Mouse (Mus musculus): ENCODE measurements around the gene Lifr. TPM values are rescaled to one million over a fixed set of nuclear protein-coding genes. Genes with fewer than 3 reads are reported as not detected.

The Lifr gene
- total and polyA plus RNA-seq, 2 experiments = 134 to 431 TPM

GRCm38 (mm10) chr15:7203606-7204330 lies 113.4 kb downstream of the Lifr start:
- H3K27me3 ChIP-seq (ENCODE audit: control insufficient read depth, insufficient read depth, low read length) = no peaks in the 10 kb centered on the region
- H3K79me2 ChIP-seq (ENCODE audit: control insufficient read depth, insufficient read depth, low read length) = no peaks in the 10 kb centered on the region
- H3K27ac ChIP-seq (replicated peaks; ENCODE audit: insufficient read depth, low read depth, low read length) = peak overlapping the region; percentile 35; the same call in 1 of the 2 replicates
- no peak overlapping the region for H3K9ac ChIP-seq (ENCODE audit: low read depth, low read length)
- no peak overlapping the region for H3K4me3 ChIP-seq (ENCODE audit: insufficient read depth, low read depth, low read length)
- H3K36me3 ChIP-seq (ENCODE audit: control insufficient read depth, insufficient read depth, low read length) = no peaks in the 10 kb centered on the region
- DNase-seq (ENCODE audit: extremely low read depth, low read depth, low spot score) = no peak
- no peaks in the 10 kb centered on the region; the same call in 1 of the 2 replicates for H3K4me1 ChIP-seq (ENCODE audit: control insufficient read depth, insufficient read depth, low read length)
- 60% methylated on average over 9 of the region's 9 CpGs for WGBS
- TF ChIP-seq CTCF (IDR thresholded peaks at IDR 0.05; ENCODE audit: low read depth, low read length) (no peak), POLR2A (IDR thresholded peaks at IDR 0.05; ENCODE audit: extremely low read depth, insufficient read depth, low read length) (no peak)

GRCm38 (mm10) chr15:7204917-7205316 lies 114.5 kb downstream of the Lifr start:
- no peak for DNase-seq (ENCODE audit: extremely low read depth, low read depth, low spot score)
- H3K36me3 ChIP-seq (ENCODE audit: control insufficient read depth, insufficient read depth, low read length) = no peaks in the 10 kb centered on the region
- no peaks in the 10 kb centered on the region; the same call in 1 of the 2 replicates for H3K4me1 ChIP-seq (ENCODE audit: control insufficient read depth, insufficient read depth, low read length)
- 92% methylated on average over 13 of the region's 13 CpGs for WGBS
- no peak overlapping the region for H3K4me3 ChIP-seq (ENCODE audit: insufficient read depth, low read depth, low read length)
- H3K79me2 ChIP-seq (ENCODE audit: control insufficient read depth, insufficient read depth, low read length) = no peaks in the 10 kb centered on the region
- H3K9ac ChIP-seq (ENCODE audit: low read depth, low read length) = no peak overlapping the region
- no peaks in the 10 kb centered on the region for H3K27me3 ChIP-seq (ENCODE audit: control insufficient read depth, insufficient read depth, low read length)
- H3K27ac ChIP-seq (replicated peaks; ENCODE audit: insufficient read depth, low read depth, low read length) = no peak overlapping the region
- TF ChIP-seq POLR2A (IDR thresholded peaks at IDR 0.05; ENCODE audit: extremely low read depth, insufficient read depth, low read length) (no peak), CTCF (IDR thresholded peaks at IDR 0.05; ENCODE audit: low read depth, low read length) (no peak)

- Histone ChIP-seq H3K27me3 (ENCODE audit: control insufficient read depth, insufficient read depth, low read length) (no peaks in the 10 kb centered on the region; the same call in 1 of the 2 replicates), H3K36me3 (ENCODE audit: control insufficient read depth, insufficient read depth, low read length) (no peaks in the 10 kb centered on the region), H3K4me1 (ENCODE audit: control insufficient read depth, insufficient read depth, low read length) (no peaks in the 10 kb centered on the region; the same call in 1 of the 2 replicates), H3K9ac (ENCODE audit: low read depth, low read length) (no peak overlapping the region), H3K4me3 (ENCODE audit: insufficient read depth, low read depth, low read length) (no peak overlapping the region), H3K27ac (replicated peaks; ENCODE audit: insufficient read depth, low read depth, low read length) (no peak overlapping the region), H3K79me2 (ENCODE audit: control insufficient read depth, insufficient read depth, low read length) (no peaks in the 10 kb centered on the region)
- no peak for TF ChIP-seq CTCF (IDR thresholded peaks at IDR 0.05; ENCODE audit: low read depth, low read length)
- no peak for TF ChIP-seq POLR2A (IDR thresholded peaks at IDR 0.05; ENCODE audit: extremely low read depth, insufficient read depth, low read length)
- WGBS = 82% methylated on average over 5 of the region's 5 CpGs
- DNase-seq (ENCODE audit: extremely low read depth, low read depth, low spot score) = no peak
Measured at GRCm38 (mm10) chr15:7206110-7206509, 115.7 kb downstream of the Lifr start.

- DNase-seq (ENCODE audit: extremely low read depth, low read depth, low spot score) = no peak
- no peaks in the 10 kb centered on the region; the same call in 1 of the 2 replicates for H3K27me3 ChIP-seq (ENCODE audit: control insufficient read depth, insufficient read depth, low read length)
- WGBS = 59% methylated on average over 7 of the region's 7 CpGs
- H3K4me1 ChIP-seq (ENCODE audit: control insufficient read depth, insufficient read depth, low read length) = no peaks in the 10 kb centered on the region
- H3K79me2 ChIP-seq (ENCODE audit: control insufficient read depth, insufficient read depth, low read length) = no peaks in the 10 kb centered on the region
- no peaks in the 10 kb centered on the region for H3K36me3 ChIP-seq (ENCODE audit: control insufficient read depth, insufficient read depth, low read length)
- H3K9ac ChIP-seq (ENCODE audit: low read depth, low read length) = no peak overlapping the region
- TF ChIP-seq CTCF (IDR thresholded peaks at IDR 0.05; ENCODE audit: low read depth, low read length) (no peak), POLR2A (IDR thresholded peaks at IDR 0.05; ENCODE audit: extremely low read depth, insufficient read depth, low read length) (no peak)
- no peak overlapping the region for H3K4me3 ChIP-seq (ENCODE audit: insufficient read depth, low read depth, low read length)
- no peak overlapping the region for H3K27ac ChIP-seq (replicated peaks; ENCODE audit: insufficient read depth, low read depth, low read length)
Measured at GRCm38 (mm10) chr15:7207292-7207691, 116.9 kb downstream of the Lifr start.

GRCm38 (mm10) chr15:7208180-7208579 lies 117.8 kb downstream of the Lifr start:
- 59% methylated on average over 9 of the region's 9 CpGs for WGBS
- Histone ChIP-seq H3K79me2 (ENCODE audit: control insufficient read depth, insufficient read depth, low read length) (no peaks in the 10 kb centered on the region), H3K27ac (replicated peaks; ENCODE audit: insufficient read depth, low read depth, low read length) (no peak overlapping the region), H3K4me3 (ENCODE audit: insufficient read depth, low read depth, low read length) (no peak overlapping the region), H3K36me3 (ENCODE audit: control insufficient read depth, insufficient read depth, low read length) (no peaks in the 10 kb centered on the region), H3K9ac (ENCODE audit: low read depth, low read length) (no peak overlapping the region), H3K27me3 (ENCODE audit: control insufficient read depth, insufficient read depth, low read length) (no peaks in the 10 kb centered on the region; the same call in 1 of the 2 replicates), H3K4me1 (ENCODE audit: control insufficient read depth, insufficient read depth, low read length) (no peaks in the 10 kb centered on the region)
- DNase-seq (ENCODE audit: extremely low read depth, low read depth, low spot score) = no peak
- TF ChIP-seq CTCF (IDR thresholded peaks at IDR 0.05; ENCODE audit: low read depth, low read length) (no peak), POLR2A (IDR thresholded peaks at IDR 0.05; ENCODE audit: extremely low read depth, insufficient read depth, low read length) (no peak)

- H3K36me3 ChIP-seq (ENCODE audit: control insufficient read depth, insufficient read depth, low read length) = no peaks in the 10 kb centered on the region
- DNase-seq (ENCODE audit: extremely low read depth, low read depth, low spot score) = no peak
- WGBS = 10% methylated on average over 1 of the region's 1 CpGs
- no peak overlapping the region for H3K27ac ChIP-seq (replicated peaks; ENCODE audit: insufficient read depth, low read depth, low read length)
- no peaks in the 10 kb centered on the region for H3K79me2 ChIP-seq (ENCODE audit: control insufficient read depth, insufficient read depth, low read length)
- TF ChIP-seq CTCF (IDR thresholded peaks at IDR 0.05; ENCODE audit: low read depth, low read length) = no peak
- TF ChIP-seq POLR2A (IDR thresholded peaks at IDR 0.05; ENCODE audit: extremely low read depth, insufficient read depth, low read length) = no peak
- H3K4me3 ChIP-seq (ENCODE audit: insufficient read depth, low read depth, low read length) = no peak overlapping the region
- H3K9ac ChIP-seq (ENCODE audit: low read depth, low read length) = no peak overlapping the region
- no peaks in the 10 kb centered on the region; the same call in 1 of the 2 replicates for H3K27me3 ChIP-seq (ENCODE audit: control insufficient read depth, insufficient read depth, low read length)
- H3K4me1 ChIP-seq (ENCODE audit: control insufficient read depth, insufficient read depth, low read length) = no peaks in the 10 kb centered on the region
Measured at GRCm38 (mm10) chr15:7213683-7214082, 123.3 kb downstream of the Lifr start.
